Mouse (Mus musculus): ENCODE results near the gene Gabbr1.
A peak's percentile ranks its signal among the peaks of the same experiment; 100 is the strongest.
"Not testable (repeated sequence)": the region's sequence is repeated elsewhere in the genome, so short reads cannot be mapped to it uniquely, and the experiment has no call there.

Gene Gabbr1

GRCm38 (mm10) chr17:37045611-37046311, at the start of gene Gabbr1:
Gene Gabbr1 (plus strand): TSS chr17:37045966.
- peak; percentile 96 for DNase-seq (ENCODE audit: low read depth, low spot score)

GRCm38 (mm10) chr17:36997033-36997735, 48.6 kb upstream of the Gabbr1 start:
- peak; percentile 97 for DNase-seq (ENCODE audit: low read depth, low spot score)

- DNase-seq (ENCODE audit: low read depth, low spot score): no peak
Measured at GRCm38 (mm10) chr17:36998477-36998876, 47.3 kb upstream of the Gabbr1 start.

GRCm38 (mm10) chr17:37000863-37001262, 44.9 kb upstream of the Gabbr1 start, which contains the start of gene Zfp57:
Gene Zfp57 (plus strand): TSS chr17:37001163.
- DNase-seq (ENCODE audit: low read depth, low spot score): no peak

GRCm38 (mm10) chr17:37002364-37003330, 43.1 kb upstream of the Gabbr1 start:
- DNase-seq (ENCODE audit: low read depth, low spot score): peak; percentile 98

GRCm38 (mm10) chr17:37003366-37003765, 42.4 kb upstream of the Gabbr1 start:
- DNase-seq (ENCODE audit: low read depth, low spot score): no peak

- no peak for DNase-seq (ENCODE audit: low read depth, low spot score)
Measured at GRCm38 (mm10) chr17:37008161-37008560, 37.6 kb upstream of the Gabbr1 start.

- DNase-seq (ENCODE audit: low read depth, low spot score): peak; percentile 58
Measured at GRCm38 (mm10) chr17:37009460-37010042, 36.2 kb upstream of the Gabbr1 start.

GRCm38 (mm10) chr17:37011719-37012118, 34.0 kb upstream of the Gabbr1 start:
- peak; percentile 63 for DNase-seq (ENCODE audit: low read depth, low spot score)

GRCm38 (mm10) chr17:37012141-37012540, 33.6 kb upstream of the Gabbr1 start:
- DNase-seq (ENCODE audit: low read depth, low spot score): peak; percentile 59

- DNase-seq (ENCODE audit: low read depth, low spot score): no peak
Measured at GRCm38 (mm10) chr17:37016333-37016732, 29.4 kb upstream of the Gabbr1 start.

GRCm38 (mm10) chr17:37018328-37018727, 27.4 kb upstream of the Gabbr1 start:
- DNase-seq (ENCODE audit: low read depth, low spot score): no peak

GRCm38 (mm10) chr17:37019242-37019641, 26.5 kb upstream of the Gabbr1 start:
- not testable (repeated sequence) for DNase-seq (ENCODE audit: low read depth, low spot score)

GRCm38 (mm10) chr17:37022628-37023576, 22.9 kb upstream of the Gabbr1 start, which contains the start of gene Mog:
Gene Mog (minus strand): TSS chr17:37023398.
- peak; percentile 49 for DNase-seq (ENCODE audit: low read depth, low spot score)

GRCm38 (mm10) chr17:37026425-37026824, 19.3 kb upstream of the Gabbr1 start:
- DNase-seq (ENCODE audit: low read depth, low spot score): no peak

GRCm38 (mm10) chr17:37027486-37027885, 18.3 kb upstream of the Gabbr1 start:
- peak; percentile 82 for DNase-seq (ENCODE audit: low read depth, low spot score)

GRCm38 (mm10) chr17:37028212-37028611, 17.6 kb upstream of the Gabbr1 start:
- no peak for DNase-seq (ENCODE audit: low read depth, low spot score)

- peak; percentile 98 for DNase-seq (ENCODE audit: low read depth, low spot score)
Measured at GRCm38 (mm10) chr17:37028683-37029120, 17.1 kb upstream of the Gabbr1 start.

- DNase-seq (ENCODE audit: low read depth, low spot score): no peak
Measured at GRCm38 (mm10) chr17:37029162-37029561, 16.6 kb upstream of the Gabbr1 start.
